In the genomic region with DNA sequence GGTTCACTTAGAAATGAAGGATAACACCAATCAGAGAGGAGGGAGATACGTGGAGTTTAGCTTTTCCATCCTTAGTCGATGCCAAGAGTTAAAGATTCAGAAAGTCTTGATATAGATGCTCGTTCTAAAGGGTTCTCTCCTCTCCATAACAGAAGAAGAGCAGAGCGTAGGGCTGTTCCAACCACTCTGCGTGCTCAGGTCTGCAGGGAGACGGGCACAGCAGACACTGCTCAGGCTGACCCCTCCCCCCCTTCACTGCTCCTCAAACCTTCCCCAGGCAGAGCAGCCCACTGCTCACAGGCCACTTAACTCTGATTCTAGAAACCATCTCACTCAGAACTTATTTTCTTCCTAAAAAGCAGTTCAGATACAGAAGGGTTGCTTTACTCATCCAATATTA, we compare ENCODE assay signal across 15 mouse cellular contexts.
"Had no signal": no experiment of that assay in that cellular context is flagged by ENCODE, and none has a peak within 500 bp of the region (broad histone marks: within the 10 kb centered on the region; RNA-seq: fewer than 3 reads in every experiment).

No protein-coding gene starts in this region.

- H3K27ac ChIP-seq: liver, embryonic 14.5 days; midbrain, embryonic 10.5 days; midbrain, embryonic 12.5 days; neural tube, embryonic 12.5 days; stomach, embryonic 15.5 days; stomach, postnatal 0 days had no signal

- DNase-seq: lung, adult 18-20 months; lung, embryonic 14.5 days; lung, postnatal 10 days; lung, postnatal 4 days; midbrain, embryonic 14.5 days; right cerebral cortex, postnatal 14 days; thymus, postnatal 25 days; thymus, postnatal 4 days had no signal

- H3K4me1 ChIP-seq: midbrain, embryonic 12.5 days had no signal

- H3K27me3 ChIP-seq: midbrain, embryonic 12.5 days; neural tube, embryonic 12.5 days; stomach, embryonic 15.5 days had no signal

- H3K4me3 ChIP-seq: midbrain, embryonic 10.5 days; midbrain, embryonic 12.5 days; myocyte; neural tube, embryonic 12.5 days; stomach, embryonic 15.5 days had no signal

- H3K36me3 ChIP-seq: midbrain, embryonic 10.5 days; midbrain, embryonic 12.5 days; neural tube, embryonic 12.5 days; stomach, embryonic 15.5 days had no signal
